Mouse (Mus musculus) bone marrow, adult 2 months (tissue): ENCODE results near the gene Zcchc3. TPM values are rescaled to one million over a fixed set of nuclear protein-coding genes. Genes with fewer than 3 reads are reported as not detected.

Experiments
- H3K27ac ChIP-seq: fragments of 200-500 bp; 2 replicates; pipeline ENCODE4 v1.5.1; 2012; ENCODE audit warnings: low read depth, mild to moderate bottlenecking, control low read depth, inconsistent platforms, low read length; ENCODE audit not compliant: control insufficient read depth, poor library complexity, insufficient read depth
- H3K4me1 ChIP-seq: fragments of 200-500 bp; 2 replicates; pipeline ENCODE4 v1.6.1; 2011; ENCODE audit warnings: low read length; ENCODE audit not compliant: control insufficient read depth, insufficient read depth
- H3K4me3 ChIP-seq: fragments of 200-500 bp; replicated peaks from 2 replicates; pipeline ENCODE3; 2011; ENCODE audit warnings: mild to moderate bottlenecking, low read depth, low read length, control low read depth; ENCODE audit not compliant: control insufficient read depth
- CTCF ChIP-seq: fragments of 200-500 bp; IDR thresholded peaks from 2 replicates; pipeline ENCODE4 v1.5.1; 2011; ENCODE audit warnings: low read length, control low read depth; ENCODE audit not compliant: control insufficient read depth, insufficient read depth
- POLR2A ChIP-seq: fragments of 200-500 bp; IDR thresholded peaks from 2 replicates; pipeline ENCODE4 v1.6.1; 2011; ENCODE audit warnings: low read depth, mild to moderate bottlenecking, control low read depth, low read length, borderline replicate concordance; ENCODE audit not compliant: control insufficient read depth
- WGBS: fragments of 180-500 bp; shearing (Covaris S2); methylation state at CpG from one replicate; pipeline ENCODE4 v1.1.7; 2018; 5-methylcytosine and 5-hydroxymethylcytosine counted together
- polyA plus RNA-seq: library from polyadenylated mRNA; stranded (reverse); fragments of >200 nt; gene quantifications from 2 replicates; pipeline ENCODE4 v1.2.4, GENCODE M21; 2011; ENCODE audit warnings: low replicate concordance; ENCODE audit not compliant: missing spikeins, insufficient read depth, insufficient read length

Zcchc3 gene
- polyA plus RNA-seq, 1 experiment: 6.2 TPM

- H3K4me1 ChIP-seq: no peaks in the 10 kb centered on the region; the same call in none of the 2 replicates
These were observed 16.1 kb downstream of the Zcchc3 start for GRCm38 (mm10) chr2:152398691-152399090.

GRCm38 (mm10) chr2:152397680-152398435, 17.0 kb downstream of the Zcchc3 start, which contains the start of gene Sox12:
Gene Sox12 (minus strand): TSS chr2:152398063.
- Histone ChIP-seq H3K27ac (peak within 1 kb of the TSS; percentile 78), H3K4me3 (peak within 1 kb of the TSS; percentile 66), H3K4me1 (no peaks in the 10 kb centered on the region; the same call in none of the 2 replicates)
- TF ChIP-seq POLR2A (peak; percentile 25; the same call in 1 of the 2 replicates), CTCF (no peak)
- 4% methylated on average over 90 of the region's 104 CpGs for WGBS

More at GRCm38 (mm10) chr2:152398691-152399090, 16.1 kb downstream of the Zcchc3 start:
- TF ChIP-seq POLR2A: peak; percentile 50; the same call in 1 of the 2 replicates
- no peak for TF ChIP-seq CTCF
- 1% methylated on average over 38 of the region's 38 CpGs for WGBS
- Histone ChIP-seq H3K27ac (peak overlapping the region; percentile 68; the same call in 1 of the 2 replicates), H3K4me3 (peak overlapping the region; percentile 62)

DNA sequence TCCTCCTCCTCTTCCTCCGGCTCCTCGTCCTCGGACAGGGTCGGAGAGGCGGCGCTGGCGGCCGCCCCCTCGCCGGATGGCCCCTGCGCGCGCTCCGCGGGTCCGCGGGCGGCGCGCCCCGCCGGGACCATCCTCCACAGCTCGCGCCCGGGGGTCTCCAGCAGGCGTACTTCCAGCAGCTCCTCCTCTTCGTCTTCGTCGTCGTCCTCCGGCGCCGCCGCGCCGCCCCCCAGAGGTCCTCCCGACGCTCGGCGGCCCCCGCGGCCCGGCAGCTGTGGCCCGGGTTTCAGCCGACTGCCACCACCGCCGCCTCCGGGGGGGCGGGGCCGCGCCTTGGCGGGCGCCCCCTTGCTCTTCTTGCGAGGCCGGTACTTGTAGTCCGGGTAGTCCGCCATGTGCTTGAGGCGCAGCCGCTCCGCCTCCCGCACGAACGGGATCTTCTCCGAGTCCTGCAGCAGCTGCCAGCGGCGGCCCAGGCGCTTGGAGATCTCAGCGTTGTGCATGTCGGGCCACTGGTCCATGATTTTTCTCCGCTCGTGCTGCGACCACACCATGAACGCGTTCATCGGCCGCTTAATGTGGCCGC, 17.7 kb downstream of the Zcchc3 start:
- H3K27ac ChIP-seq: peak overlapping the region; percentile 78

DNA sequence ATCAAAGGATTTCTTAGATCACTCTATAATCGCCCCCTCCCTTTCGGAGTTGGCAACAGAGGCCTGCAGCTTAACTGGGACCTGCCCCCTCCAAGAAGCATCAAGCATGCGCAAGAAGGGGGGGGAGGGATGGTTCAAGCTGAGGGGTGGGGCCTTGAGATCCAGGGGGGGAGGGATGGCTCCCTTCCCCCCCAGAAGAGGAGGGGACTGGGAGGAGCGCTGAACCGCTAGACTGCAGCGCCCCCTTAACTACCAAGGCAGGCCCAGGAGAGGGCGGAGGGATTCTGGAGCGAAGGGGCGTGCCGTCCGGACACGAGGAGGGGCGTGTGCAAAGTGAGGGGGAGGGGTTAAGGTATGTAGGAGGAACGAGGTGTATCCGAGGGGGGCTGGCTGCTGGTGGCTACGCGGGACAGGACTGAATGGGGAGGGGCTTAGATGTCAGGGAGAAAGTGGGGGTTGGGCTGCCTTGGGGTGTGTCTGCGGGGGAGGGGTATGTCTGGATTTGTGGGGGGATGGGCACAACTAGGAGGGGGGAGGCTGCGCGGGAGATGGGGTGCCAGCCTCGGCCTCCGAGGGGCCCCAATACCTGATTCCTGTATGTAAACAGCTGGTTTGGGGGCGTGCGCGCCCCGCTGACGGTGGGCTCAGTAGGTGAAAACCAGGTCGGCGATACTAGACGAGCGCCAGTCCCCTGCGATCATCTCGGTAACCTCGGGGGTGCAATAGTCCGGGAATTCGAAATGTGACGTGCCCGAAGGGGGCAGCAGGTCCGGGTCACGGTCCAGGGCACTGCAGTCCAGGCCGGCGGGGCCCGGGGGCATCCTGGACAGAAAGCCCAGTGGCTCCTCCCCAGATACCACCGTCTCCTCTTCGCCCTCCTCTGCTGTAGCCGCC, 18.5 kb downstream of the Zcchc3 start:
- Histone ChIP-seq H3K4me3 (peak overlapping the region; percentile 57), H3K27ac (peak overlapping the region; percentile 78; the same call in 1 of the 2 replicates), H3K4me1 (no peaks in the 10 kb centered on the region; the same call in none of the 2 replicates)
- TF ChIP-seq POLR2A (no peak), CTCF (no peak)
- 2% methylated on average over 44 of the region's 46 CpGs for WGBS

More for the DNA sequence above, 17.7 kb downstream of the Zcchc3 start:
- Histone ChIP-seq H3K4me1 (no peaks in the 10 kb centered on the region; the same call in none of the 2 replicates), H3K4me3 (peak overlapping the region; percentile 66)
- WGBS: under 1% methylated on average over 77 of the region's 77 CpGs
- no peak for TF ChIP-seq CTCF
- TF ChIP-seq POLR2A: no peak

DNA sequence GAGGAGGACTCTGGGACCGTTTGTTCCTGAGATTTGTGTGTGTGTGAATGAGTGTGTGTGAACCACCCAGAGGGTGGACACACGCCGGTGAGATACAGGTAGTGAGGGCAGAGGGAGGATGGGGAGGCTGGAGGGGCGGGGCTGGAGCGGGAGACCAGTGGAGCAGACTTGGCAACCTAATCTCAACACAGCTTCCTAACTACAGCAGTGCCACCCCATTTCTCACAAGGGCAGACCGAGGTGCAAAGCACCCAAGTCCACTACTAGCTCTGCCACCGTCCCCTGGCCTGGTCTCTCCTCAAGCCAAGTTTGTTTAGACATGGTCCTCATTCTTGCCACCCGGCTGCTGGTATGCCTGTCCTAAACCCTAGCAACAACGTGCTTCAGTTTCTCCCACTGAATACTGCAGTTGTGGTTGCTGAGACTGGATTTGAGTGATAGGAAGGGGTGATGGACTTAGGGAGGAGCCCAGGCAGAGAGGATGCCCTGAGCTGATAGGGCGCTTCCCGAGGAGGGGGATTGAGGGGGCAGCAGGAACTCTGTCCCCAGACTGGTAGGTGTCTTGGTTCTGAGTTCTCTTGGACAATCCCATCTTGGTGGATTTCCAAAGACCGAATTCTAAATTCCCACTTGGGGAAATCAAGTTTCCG, 19.4 kb downstream of the Zcchc3 start:
- TF ChIP-seq CTCF (no peak), POLR2A (no peak)
- Histone ChIP-seq H3K4me1 (no peaks in the 10 kb centered on the region; the same call in none of the 2 replicates), H3K4me3 (no peak overlapping the region), H3K27ac (no peak overlapping the region)
- 63% methylated on average over 13 of the region's 13 CpGs for WGBS

- WGBS: 75% methylated on average over 9 of the region's 9 CpGs
- H3K4me3 ChIP-seq: no peak overlapping the region
- TF ChIP-seq CTCF (no peak), POLR2A (no peak)
- H3K27ac ChIP-seq: no peak overlapping the region
- H3K4me1 ChIP-seq: no peaks in the 10 kb centered on the region
These were observed 21.4 kb downstream of the Zcchc3 start for GRCm38 (mm10) chr2:152393225-152394017.

DNA sequence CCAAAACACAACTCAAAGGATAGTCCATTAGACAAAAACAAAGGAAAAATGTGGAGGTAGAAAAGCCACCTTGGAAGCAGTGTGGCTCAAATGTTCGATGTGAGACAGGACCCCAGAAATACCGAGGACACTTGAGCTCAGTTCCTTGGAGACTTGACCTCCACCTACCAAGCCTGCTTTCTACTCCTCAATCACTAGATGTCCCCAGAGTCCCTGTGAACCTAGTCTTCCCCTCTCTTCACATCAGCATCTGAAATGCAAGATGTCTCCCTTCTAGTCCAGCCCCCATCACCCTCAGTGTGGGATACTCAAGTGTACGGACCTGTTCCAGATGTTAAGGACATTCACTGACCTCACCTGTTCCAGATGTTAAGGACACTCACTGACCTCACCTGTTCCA, 22.0 kb downstream of the Zcchc3 start:
- Histone ChIP-seq H3K27ac (no peak overlapping the region), H3K4me3 (no peak overlapping the region), H3K4me1 (no peaks in the 10 kb centered on the region)
- TF ChIP-seq CTCF (peak; percentile 41; the same call in 1 of the 2 replicates), POLR2A (no peak)
- WGBS: 15% methylated on average over 3 of the region's 3 CpGs
